Mouse (Mus musculus) midbrain, embryonic 14.5 days (tissue): ENCODE results near the gene Mgll. TPM values are rescaled to one million over a fixed set of nuclear protein-coding genes. Genes with fewer than 3 reads are reported as not detected.

Source experiments
- ATAC-seq: fragments of 200-750 bp; cut with Nextera tagmentation; 2 replicates; pipeline ENCODE4 v1.8.0; 2017; ENCODE audit warnings: moderate number of reproducible peaks, moderate library complexity; ENCODE audit not compliant: low FRiP score, low TSS enrichment
- DNase-seq: peaks from one replicate; pipeline ENCODE4 v3.0.0-alpha.2; 2015
- H3K27ac ChIP-seq: fragments of 300-500 bp; sonication (generic); replicated peaks from 2 replicates; pipeline ENCODE4 v1.5.1; 2014; ENCODE audit warnings: mild to moderate bottlenecking, low read depth, low read length, moderate library complexity
- H3K27me3 ChIP-seq: fragments of 300-500 bp; sonication (generic); 2 replicates; pipeline ENCODE4 v1.6.1; 2014; ENCODE audit warnings: low read length, control low read depth, mixed read lengths; ENCODE audit not compliant: control insufficient read depth, insufficient read depth
- H3K36me3 ChIP-seq: fragments of 300-500 bp; sonication (generic); 2 replicates; pipeline ENCODE4 v1.6.1; 2014; ENCODE audit warnings: low read length, control low read depth; ENCODE audit not compliant: control insufficient read depth, insufficient read depth
- H3K4me1 ChIP-seq: fragments of 300-500 bp; sonication (generic); 2 replicates; pipeline ENCODE4 v1.6.1; 2014; ENCODE audit warnings: mild to moderate bottlenecking, antibody characterized with exemption, low read length, control low read depth; ENCODE audit not compliant: control insufficient read depth, insufficient read depth
- H3K4me2 ChIP-seq: fragments of 300-500 bp; sonication (generic); 2 replicates; pipeline ENCODE4 v1.6.1; 2014; ENCODE audit warnings: mild to moderate bottlenecking, low read length, moderate library complexity
- H3K4me3 ChIP-seq: fragments of 300-500 bp; sonication (generic); replicated peaks from 2 replicates; pipeline ENCODE4 v1.5.1; 2014; ENCODE audit warnings: low read depth, low read length
- H3K9ac ChIP-seq: fragments of 300-500 bp; sonication (generic); replicated peaks from 2 replicates; pipeline ENCODE4 v1.6.1; 2014; ENCODE audit warnings: mild to moderate bottlenecking, low read length, moderate library complexity
- H3K9me3 ChIP-seq: fragments of 300-500 bp; sonication (generic); 2 replicates; pipeline ENCODE4 v1.6.1; 2016; ENCODE audit warnings: low read length, control low read depth, mixed read lengths; ENCODE audit not compliant: control insufficient read depth
- WGBS: fragments of 180-500 bp; shearing (Covaris S2); extraction: QIAGEN DNeasy Blood & Tissue Kit; methylation state at CpG from one replicate; pipeline ENCODE4 v1.1.7; 2014; 5-methylcytosine and 5-hydroxymethylcytosine counted together
- polyA plus RNA-seq: library from polyadenylated mRNA; unstranded; fragments of >200 nt; fragmentation: Nextera tagmentation; extraction: Ambion mirVana; gene quantifications from 2 replicates; pipeline ENCODE4 v1.2.1, GENCODE M21; 2014

The Mgll gene
- polyA plus RNA-seq, 1 experiment from 2014 or later: 21.5 TPM

- H3K27ac ChIP-seq: no peak overlapping the region
- no peaks in the 10 kb centered on the region for H3K27me3 ChIP-seq
- H3K36me3 ChIP-seq: no peaks in the 10 kb centered on the region
- DNase-seq: no peak
- no peaks in the 10 kb centered on the region for H3K4me1 ChIP-seq
- 94% methylated on average over 4 of the region's 4 CpGs for WGBS
- no peak for ATAC-seq
- no peaks in the 10 kb centered on the region for H3K9me3 ChIP-seq
- H3K4me3 ChIP-seq: no peak overlapping the region
- no peak overlapping the region for H3K9ac ChIP-seq
- no peak overlapping the region for H3K4me2 ChIP-seq
Observed at GRCm38 (mm10) chr6:88714200-88714674, 10.0 kb upstream of the Mgll start.

GRCm38 (mm10) chr6:88715378-88715781 lies 8.8 kb upstream of the Mgll start:
- Histone ChIP-seq H3K27ac (no peak overlapping the region), H3K27me3 (no peaks in the 10 kb centered on the region), H3K36me3 (no peaks in the 10 kb centered on the region), H3K9ac (no peak overlapping the region), H3K4me2 (no peak overlapping the region), H3K4me3 (no peak overlapping the region), H3K4me1 (no peaks in the 10 kb centered on the region), H3K9me3 (no peaks in the 10 kb centered on the region)
- ATAC-seq (no peak), DNase-seq (peak; percentile 22)
- WGBS: 36% methylated on average over 9 of the region's 9 CpGs

GRCm38 (mm10) chr6:88715966-88716365 lies 8.2 kb upstream of the Mgll start:
- no peaks in the 10 kb centered on the region for H3K9me3 ChIP-seq
- no peak overlapping the region for H3K4me2 ChIP-seq
- no peak for DNase-seq
- H3K4me1 ChIP-seq: no peaks in the 10 kb centered on the region
- H3K4me3 ChIP-seq: no peak overlapping the region
- no peak overlapping the region for H3K9ac ChIP-seq
- WGBS: 66% methylated on average over 5 of the region's 5 CpGs
- no peaks in the 10 kb centered on the region for H3K36me3 ChIP-seq
- H3K27ac ChIP-seq: no peak overlapping the region
- no peaks in the 10 kb centered on the region for H3K27me3 ChIP-seq
- no peak for ATAC-seq

- Histone ChIP-seq H3K9me3 (no peaks in the 10 kb centered on the region), H3K27ac (no peak overlapping the region), H3K9ac (no peak overlapping the region), H3K4me2 (no peak overlapping the region), H3K27me3 (no peaks in the 10 kb centered on the region), H3K4me1 (no peaks in the 10 kb centered on the region), H3K36me3 (no peaks in the 10 kb centered on the region), H3K4me3 (no peak overlapping the region)
- DNase-seq: no peak
- no peak for ATAC-seq
- WGBS: 71% methylated on average over 6 of the region's 6 CpGs
Observed at GRCm38 (mm10) chr6:88717143-88718032, 6.8 kb upstream of the Mgll start.

GRCm38 (mm10) chr6:88718033-88718725 lies 6.0 kb upstream of the Mgll start:
- H3K4me1 ChIP-seq: no peaks in the 10 kb centered on the region
- WGBS: 87% methylated on average over 7 of the region's 7 CpGs
- H3K27ac ChIP-seq: no peak overlapping the region
- H3K36me3 ChIP-seq: no peaks in the 10 kb centered on the region
- no peak overlapping the region for H3K4me3 ChIP-seq
- H3K27me3 ChIP-seq: no peaks in the 10 kb centered on the region
- no peak for ATAC-seq
- H3K9me3 ChIP-seq: no peaks in the 10 kb centered on the region
- no peak overlapping the region for H3K9ac ChIP-seq
- no peak overlapping the region for H3K4me2 ChIP-seq
- DNase-seq: no peak

- Histone ChIP-seq H3K4me3 (no peak overlapping the region), H3K4me2 (no peak overlapping the region), H3K36me3 (no peaks in the 10 kb centered on the region), H3K27ac (no peak overlapping the region), H3K9ac (no peak overlapping the region), H3K4me1 (peaks cover 5% of the 10 kb centered on the region), H3K27me3 (peaks cover 11% of the 10 kb centered on the region), H3K9me3 (no peaks in the 10 kb centered on the region)
- WGBS: 68% methylated on average over 3 of the region's 3 CpGs
- DNase-seq: no peak
- no peak for ATAC-seq
Observed at GRCm38 (mm10) chr6:88721059-88721458, 3.2 kb upstream of the Mgll start.

GRCm38 (mm10) chr6:88722906-88723305 lies 1.3 kb upstream of the Mgll start:
- ATAC-seq: no peak

GRCm38 (mm10) chr6:88723806-88724312 lies 353 bp upstream of the Mgll start:
- 33% methylated on average over 14 of the region's 14 CpGs for WGBS
- DNase-seq (no peak), ATAC-seq (peak; percentile 67)
- Histone ChIP-seq H3K9ac (peak overlapping the region; percentile 64), H3K9me3 (no peaks in the 10 kb centered on the region), H3K4me1 (peaks cover 5% of the 10 kb centered on the region), H3K36me3 (no peaks in the 10 kb centered on the region), H3K27ac (no peak overlapping the region; the same call in 1 of the 2 replicates), H3K4me2 (peak overlapping the region; percentile 97), H3K27me3 (peaks cover 18% of the 10 kb centered on the region), H3K4me3 (peak overlapping the region; percentile 62)

More at GRCm38 (mm10) chr6:88722906-88723305, 1.3 kb upstream of the Mgll start:
- 85% methylated on average over 2 of the region's 2 CpGs for WGBS
- Histone ChIP-seq H3K36me3 (no peaks in the 10 kb centered on the region), H3K9ac (no peak overlapping the region), H3K27ac (no peak overlapping the region), H3K4me1 (peaks cover 5% of the 10 kb centered on the region), H3K9me3 (no peaks in the 10 kb centered on the region), H3K27me3 (peaks cover 18% of the 10 kb centered on the region), H3K4me3 (no peak overlapping the region), H3K4me2 (no peak overlapping the region)
- no peak for DNase-seq
